Mouse (Mus musculus): Measurements from ENCODE around the gene Soga3. TPM values are rescaled to one million over a fixed set of nuclear protein-coding genes. Genes with fewer than 3 reads are reported as not detected.

The Soga3 gene
- total and polyA plus RNA-seq, 2 experiments from 2014 or later, result 0.07 to 2.9 TPM

DNA sequence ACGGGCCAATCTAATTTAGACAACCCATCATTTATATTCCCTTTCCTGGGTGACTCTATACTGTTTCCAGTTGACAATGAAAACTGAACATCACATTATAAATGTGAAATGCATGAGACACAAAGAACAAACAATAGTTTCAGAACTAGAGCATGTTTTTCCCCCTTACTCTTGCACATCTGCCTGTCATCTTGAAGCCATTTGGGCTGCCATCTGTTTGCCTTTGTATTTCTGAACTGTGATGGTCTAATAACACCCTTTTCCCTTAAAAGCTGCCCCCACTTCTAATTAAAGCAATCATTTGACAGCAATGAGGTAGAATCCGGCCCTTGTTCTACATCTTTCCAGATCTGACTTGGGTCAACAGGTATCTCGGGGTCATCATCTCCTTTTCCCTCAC lies 32.0 kb downstream of the Soga3 start:
- no peak for ATAC-seq (ENCODE audit: insufficient read depth, low read depth)
- no peak overlapping the region for H3K9ac ChIP-seq (replicated peaks; ENCODE audit: low read depth, low read length)
- no peak overlapping the region for H3K4me2 ChIP-seq (ENCODE audit: low read depth, low read length)
- no peaks in the 10 kb centered on the region for H3K4me1 ChIP-seq (ENCODE audit: control insufficient read depth, insufficient read depth)
- no peak for DNase-seq (ENCODE audit: low spot score)
- no peak overlapping the region for H3K4me3 ChIP-seq (ENCODE audit: low read depth, low read length)
- H3K36me3 ChIP-seq (replicated peaks; ENCODE audit: control insufficient read depth, insufficient read depth, low read length), result no peaks in the 10 kb centered on the region
- TF ChIP-seq EP300 (IDR thresholded peaks at IDR 0.05; ENCODE audit: low read depth), result no peak
- TF ChIP-seq CTCF (IDR thresholded peaks at IDR 0.05; ENCODE audit: low read depth), result no peak
- H3K9me3 ChIP-seq (replicated peaks; ENCODE audit: control insufficient read depth, low read length), result no peaks in the 10 kb centered on the region
- no peak overlapping the region for H3K27ac ChIP-seq (ENCODE audit: low read depth)
- 82% methylated on average over 3 of the region's 3 CpGs for WGBS
- H3K27me3 ChIP-seq (ENCODE audit: control insufficient read depth, insufficient read depth, low read length), result no peaks in the 10 kb centered on the region

- Histone ChIP-seq H3K36me3 (replicated peaks; ENCODE audit: control insufficient read depth, insufficient read depth, low read length) (no peaks in the 10 kb centered on the region), H3K4me2 (ENCODE audit: low read depth, low read length) (no peak overlapping the region), H3K9me3 (replicated peaks; ENCODE audit: control insufficient read depth, low read length) (no peaks in the 10 kb centered on the region), H3K4me1 (ENCODE audit: control insufficient read depth, insufficient read depth) (no peaks in the 10 kb centered on the region), H3K27me3 (ENCODE audit: control insufficient read depth, insufficient read depth, low read length) (no peaks in the 10 kb centered on the region), H3K27ac (ENCODE audit: low read depth) (no peak overlapping the region), H3K4me3 (ENCODE audit: low read depth, low read length) (no peak overlapping the region), H3K9ac (replicated peaks; ENCODE audit: low read depth, low read length) (no peak overlapping the region)
- ATAC-seq (ENCODE audit: insufficient read depth, low read depth) (no peak), DNase-seq (ENCODE audit: low spot score) (no peak)
- TF ChIP-seq CTCF (IDR thresholded peaks at IDR 0.05; ENCODE audit: low read depth) (no peak), EP300 (IDR thresholded peaks at IDR 0.05; ENCODE audit: low read depth) (no peak)
- 71% methylated on average over 4 of the region's 4 CpGs for WGBS
These were observed 33.2 kb downstream of the Soga3 start for GRCm38 (mm10) chr10:29176881-29177280.

DNA sequence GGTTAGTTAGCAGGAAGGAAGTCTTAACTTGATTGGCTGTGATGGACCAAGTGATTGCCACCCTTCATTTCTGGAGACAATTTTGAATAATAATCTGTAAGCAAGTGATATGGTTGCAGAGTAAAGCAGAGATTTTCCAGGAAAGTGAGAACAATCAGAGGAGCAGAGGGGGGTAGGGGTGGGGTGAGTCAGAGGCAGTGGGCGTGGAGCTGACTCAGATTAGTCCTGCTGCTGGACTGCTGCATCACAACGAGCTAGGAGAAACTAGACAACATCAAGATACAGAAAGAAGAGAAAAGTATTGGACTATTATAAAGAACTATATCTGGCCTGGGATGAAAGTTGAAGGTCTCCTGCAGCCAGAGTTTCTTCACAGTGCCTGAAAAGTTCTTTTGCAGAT lies 34.4 kb downstream of the Soga3 start:
- no peaks in the 10 kb centered on the region for H3K9me3 ChIP-seq (replicated peaks; ENCODE audit: control insufficient read depth, low read length)
- H3K27ac ChIP-seq (ENCODE audit: low read depth), result no peak overlapping the region
- no peak for DNase-seq (ENCODE audit: low spot score)
- no peak for ATAC-seq (ENCODE audit: insufficient read depth, low read depth)
- H3K4me1 ChIP-seq (ENCODE audit: control insufficient read depth, insufficient read depth), result no peaks in the 10 kb centered on the region
- TF ChIP-seq CTCF (IDR thresholded peaks at IDR 0.05; ENCODE audit: low read depth), result no peak
- no peak for TF ChIP-seq EP300 (IDR thresholded peaks at IDR 0.05; ENCODE audit: low read depth)
- no peak overlapping the region for H3K4me3 ChIP-seq (ENCODE audit: low read depth, low read length)
- no peaks in the 10 kb centered on the region for H3K27me3 ChIP-seq (ENCODE audit: control insufficient read depth, insufficient read depth, low read length)
- no peaks in the 10 kb centered on the region for H3K36me3 ChIP-seq (replicated peaks; ENCODE audit: control insufficient read depth, insufficient read depth, low read length)
- H3K9ac ChIP-seq (replicated peaks; ENCODE audit: low read depth, low read length), result no peak overlapping the region
- 30% methylated on average over 2 of the region's 2 CpGs for WGBS
- no peak overlapping the region for H3K4me2 ChIP-seq (ENCODE audit: low read depth, low read length)

- DNase-seq (ENCODE audit: low spot score) (no peak), ATAC-seq (ENCODE audit: insufficient read depth, low read depth) (no peak)
- Histone ChIP-seq H3K9me3 (replicated peaks; ENCODE audit: control insufficient read depth, low read length) (no peaks in the 10 kb centered on the region), H3K36me3 (replicated peaks; ENCODE audit: control insufficient read depth, insufficient read depth, low read length) (no peaks in the 10 kb centered on the region), H3K27me3 (ENCODE audit: control insufficient read depth, insufficient read depth, low read length) (no peaks in the 10 kb centered on the region), H3K4me1 (ENCODE audit: control insufficient read depth, insufficient read depth) (no peaks in the 10 kb centered on the region), H3K27ac (ENCODE audit: low read depth) (no peak overlapping the region), H3K4me2 (ENCODE audit: low read depth, low read length) (no peak overlapping the region), H3K9ac (replicated peaks; ENCODE audit: low read depth, low read length) (no peak overlapping the region), H3K4me3 (ENCODE audit: low read depth, low read length) (no peak overlapping the region)
- WGBS, result 85% methylated on average over 3 of the region's 3 CpGs
- no peak for TF ChIP-seq EP300 (IDR thresholded peaks at IDR 0.05; ENCODE audit: low read depth)
- no peak for TF ChIP-seq CTCF (IDR thresholded peaks at IDR 0.05; ENCODE audit: low read depth)
These were observed 36.6 kb downstream of the Soga3 start for GRCm38 (mm10) chr10:29180210-29180609.

- Histone ChIP-seq H3K4me2 (ENCODE audit: low read depth, low read length) (no peak overlapping the region), H3K27me3 (ENCODE audit: control insufficient read depth, insufficient read depth, low read length) (no peaks in the 10 kb centered on the region), H3K9me3 (replicated peaks; ENCODE audit: control insufficient read depth, low read length) (no peaks in the 10 kb centered on the region), H3K9ac (replicated peaks; ENCODE audit: low read depth, low read length) (no peak overlapping the region), H3K27ac (ENCODE audit: low read depth) (no peak overlapping the region), H3K36me3 (replicated peaks; ENCODE audit: control insufficient read depth, insufficient read depth, low read length) (no peaks in the 10 kb centered on the region), H3K4me3 (ENCODE audit: low read depth, low read length) (no peak overlapping the region), H3K4me1 (ENCODE audit: control insufficient read depth, insufficient read depth) (no peaks in the 10 kb centered on the region)
- no peak for ATAC-seq (ENCODE audit: insufficient read depth, low read depth)
- TF ChIP-seq EP300 (IDR thresholded peaks at IDR 0.05; ENCODE audit: low read depth), result no peak
- no peak for TF ChIP-seq CTCF (IDR thresholded peaks at IDR 0.05; ENCODE audit: low read depth)
- DNase-seq (ENCODE audit: low spot score), result no peak
- 84% methylated on average over 2 of the region's 2 CpGs for WGBS
These were observed 37.4 kb downstream of the Soga3 start for GRCm38 (mm10) chr10:29181046-29181445.

DNA sequence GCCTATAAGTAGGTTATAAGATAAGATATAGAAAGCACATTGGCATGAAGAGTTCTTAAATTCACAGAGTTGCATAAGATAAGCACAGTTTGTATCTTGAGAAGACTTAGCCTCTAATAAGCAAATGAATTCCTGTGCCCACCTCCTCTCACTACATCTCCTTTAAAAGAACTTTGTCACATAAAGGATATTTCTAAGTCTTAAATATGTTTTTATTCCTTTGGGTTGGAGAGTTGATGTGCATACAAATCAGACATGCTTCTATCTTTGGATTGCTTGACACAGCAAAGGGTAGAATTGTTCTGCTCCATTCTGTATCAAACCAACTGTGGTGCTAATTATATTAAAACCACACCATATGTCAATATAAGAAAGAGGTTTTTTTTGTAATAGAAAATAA lies 50.1 kb downstream of the Soga3 start:
- H3K27ac ChIP-seq (ENCODE audit: low read depth), result no peak overlapping the region
- H3K4me3 ChIP-seq (ENCODE audit: low read depth, low read length), result no peak overlapping the region
- TF ChIP-seq EP300 (IDR thresholded peaks at IDR 0.05; ENCODE audit: low read depth) (no peak), CTCF (IDR thresholded peaks at IDR 0.05; ENCODE audit: low read depth) (no peak)
- H3K9ac ChIP-seq (replicated peaks; ENCODE audit: low read depth, low read length), result no peak overlapping the region
- no peak for DNase-seq (ENCODE audit: low spot score)
- no peaks in the 10 kb centered on the region for H3K9me3 ChIP-seq (replicated peaks; ENCODE audit: control insufficient read depth, low read length)
- no peaks in the 10 kb centered on the region for H3K4me1 ChIP-seq (ENCODE audit: control insufficient read depth, insufficient read depth)
- H3K4me2 ChIP-seq (ENCODE audit: low read depth, low read length), result no peak overlapping the region
- no peak for ATAC-seq (ENCODE audit: insufficient read depth, low read depth)
- no peaks in the 10 kb centered on the region for H3K36me3 ChIP-seq (replicated peaks; ENCODE audit: control insufficient read depth, insufficient read depth, low read length)
- H3K27me3 ChIP-seq (ENCODE audit: control insufficient read depth, insufficient read depth, low read length), result no peaks in the 10 kb centered on the region
